Mouse (Mus musculus) A20 (cell line): ENCODE results near the gene Cep350.
"Not testable (repeated sequence)": the region's sequence is repeated elsewhere in the genome, so short reads cannot be mapped to it uniquely, and the experiment has no call there.

ENCODE experiments used
- DNase-seq: peaks from one replicate; pipeline ENCODE4 v3.0.0-alpha.2; 2011; ENCODE audit warnings: low read depth, low spot score

Cep350 gene

GRCm38 (mm10) chr1:155894382-155894781 is 78.7 kb downstream of the Cep350 start:
- no peak for DNase-seq

GRCm38 (mm10) chr1:155886846-155887245 is 86.2 kb downstream of the Cep350 start:
- no peak for DNase-seq

- DNase-seq, result not testable (repeated sequence)
Measured at GRCm38 (mm10) chr1:155882646-155883231, 90.3 kb downstream of the Cep350 start.

GRCm38 (mm10) chr1:155879596-155879995 is 93.5 kb downstream of the Cep350 start:
- DNase-seq, result no peak

- DNase-seq, result peak; percentile 59
Measured at GRCm38 (mm10) chr1:155862967-155863366, 110.1 kb downstream of the Cep350 start.

- no peak for DNase-seq
Measured at GRCm38 (mm10) chr1:155854926-155855702, 117.9 kb downstream of the Cep350 start.

- DNase-seq, result no peak
Measured at GRCm38 (mm10) chr1:155853009-155853408, 120.0 kb downstream of the Cep350 start.

GRCm38 (mm10) chr1:155844235-155844634 is 128.8 kb downstream of the Cep350 start:
- DNase-seq, result no peak

- DNase-seq, result no peak
Measured at GRCm38 (mm10) chr1:155843538-155843937, 129.5 kb downstream of the Cep350 start.

GRCm38 (mm10) chr1:155835667-155836066 is 137.4 kb downstream of the Cep350 start:
- DNase-seq, result peak; percentile 70

- no peak for DNase-seq
Measured at GRCm38 (mm10) chr1:155833610-155834009, 139.4 kb downstream of the Cep350 start.

- DNase-seq, result no peak
Measured at GRCm38 (mm10) chr1:155831958-155832357, 141.1 kb downstream of the Cep350 start.

- no peak for DNase-seq
Measured at GRCm38 (mm10) chr1:155830861-155831260, 142.2 kb downstream of the Cep350 start.

GRCm38 (mm10) chr1:155827703-155828295 is 145.3 kb downstream of the Cep350 start:
- DNase-seq, result peak; percentile 71

- DNase-seq, result no peak
Measured at GRCm38 (mm10) chr1:155826803-155827395, 146.2 kb downstream of the Cep350 start.

- DNase-seq, result no peak
Measured at GRCm38 (mm10) chr1:155825940-155826716, 146.9 kb downstream of the Cep350 start.

- DNase-seq, result no peak
Measured at GRCm38 (mm10) chr1:155820646-155821045, 152.4 kb downstream of the Cep350 start.

- DNase-seq, result no peak
Measured at GRCm38 (mm10) chr1:155816167-155816566, 156.9 kb downstream of the Cep350 start.

- DNase-seq, result peak; percentile 91
Measured at GRCm38 (mm10) chr1:155812581-155813499, 160.2 kb downstream of the Cep350 start, which contains the start of gene Qsox1. Gene Qsox1, minus strand, starts transcription at chr1:155812889.

GRCm38 (mm10) chr1:155811995-155812580 is 161.0 kb downstream of the Cep350 start:
- no peak for DNase-seq
